Mouse (Mus musculus): ENCODE data around the gene Vmn1r125. TPM values are rescaled to one million over a fixed set of nuclear protein-coding genes. Genes with fewer than 3 reads are reported as not detected.
"Not testable (repeated sequence)": the region's sequence is repeated elsewhere in the genome, so short reads cannot be mapped to it uniquely, and the experiment has no call there.

The Vmn1r125 gene
- not detected for polyA plus RNA-seq (2012; fragmentation: generic; extraction: Trizol)
- long read RNA-seq, experiment 1, result 0 reads
- long read RNA-seq, experiment 2, result 0 reads

- not testable (repeated sequence) for H3K79me2 ChIP-seq (ENCODE audit: control insufficient read depth, insufficient read depth); H3ac ChIP-seq (ENCODE audit: control insufficient read depth, insufficient read length, low read depth); H3K4me3 ChIP-seq (ENCODE audit: insufficient read depth, poor library complexity, severe bottlenecking); H3K27me3 ChIP-seq (ENCODE audit: control insufficient read depth, insufficient read depth, insufficient read length); H3K36me3 ChIP-seq (ENCODE audit: control insufficient read depth, insufficient read depth); H3K79me3 ChIP-seq (ENCODE audit: low read depth)
Measured at GRCm38 (mm10) chr7:21271879-21272278, at the start of gene Vmn1r125. Gene Vmn1r125, plus strand, starts transcription at chr7:21272179.

DNA sequence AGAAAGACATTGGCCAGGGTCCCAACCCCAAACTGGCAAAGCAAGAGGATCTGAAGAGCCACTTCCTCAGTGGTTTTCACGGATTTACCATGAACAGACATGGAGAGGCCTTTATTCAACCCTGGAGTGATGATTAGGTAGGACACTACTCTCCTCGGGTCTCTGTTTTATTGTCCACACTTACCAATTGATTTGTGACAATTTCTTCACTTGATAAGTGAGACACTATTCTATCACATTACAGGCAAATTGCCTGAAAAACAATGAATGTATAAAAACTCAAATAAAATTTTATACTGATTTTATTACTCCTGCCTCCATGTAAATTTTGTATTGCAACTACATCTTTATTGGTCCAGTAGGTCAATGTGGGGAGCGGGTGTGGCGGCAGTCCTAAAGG, 11.5 kb upstream of the Vmn1r125 start, which contains the start of gene Vmn1r124:
TSS of gene Vmn1r124 (minus strand) at position 101 of the 400 bp plus-strand sequence.
- H3K36me3 ChIP-seq (ENCODE audit: control insufficient read depth, insufficient read depth); H3K4me3 ChIP-seq (ENCODE audit: insufficient read depth, poor library complexity, severe bottlenecking); H3K79me3 ChIP-seq (ENCODE audit: low read depth); H3K79me2 ChIP-seq (ENCODE audit: control insufficient read depth, insufficient read depth); H3K27me3 ChIP-seq (ENCODE audit: control insufficient read depth, insufficient read depth, insufficient read length); H3ac ChIP-seq (ENCODE audit: control insufficient read depth, insufficient read length, low read depth): not testable (repeated sequence)

DNA sequence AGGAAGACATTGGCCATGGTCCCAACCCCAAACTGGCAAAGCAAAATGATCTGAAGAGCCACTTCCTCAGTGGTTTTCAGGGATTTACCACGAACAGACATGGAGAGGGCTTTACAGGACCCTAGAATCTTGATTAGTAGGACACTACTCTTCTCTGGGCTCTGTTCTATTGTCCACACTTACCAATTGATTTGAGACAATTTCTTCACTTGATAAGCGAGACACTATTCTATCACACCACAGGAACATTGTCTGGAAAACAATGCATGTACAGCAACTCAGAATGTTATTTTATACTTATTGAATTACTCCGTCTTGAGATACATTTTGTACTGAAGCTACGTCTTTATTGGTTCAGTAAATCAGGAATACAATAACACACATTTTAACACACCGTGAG, 29.4 kb downstream of the Vmn1r125 start, which contains the start of gene Vmn1r126:
TSS of gene Vmn1r126 (minus strand) at position 101 of the 400 bp plus-strand sequence.
- not testable (repeated sequence) for H3ac ChIP-seq (ENCODE audit: control insufficient read depth, insufficient read length, low read depth); H3K36me3 ChIP-seq (ENCODE audit: control insufficient read depth, insufficient read depth); H3K79me2 ChIP-seq (ENCODE audit: control insufficient read depth, insufficient read depth); H3K27me3 ChIP-seq (ENCODE audit: control insufficient read depth, insufficient read depth, insufficient read length); H3K79me3 ChIP-seq (ENCODE audit: low read depth); H3K4me3 ChIP-seq (ENCODE audit: insufficient read depth, poor library complexity, severe bottlenecking)

DNA sequence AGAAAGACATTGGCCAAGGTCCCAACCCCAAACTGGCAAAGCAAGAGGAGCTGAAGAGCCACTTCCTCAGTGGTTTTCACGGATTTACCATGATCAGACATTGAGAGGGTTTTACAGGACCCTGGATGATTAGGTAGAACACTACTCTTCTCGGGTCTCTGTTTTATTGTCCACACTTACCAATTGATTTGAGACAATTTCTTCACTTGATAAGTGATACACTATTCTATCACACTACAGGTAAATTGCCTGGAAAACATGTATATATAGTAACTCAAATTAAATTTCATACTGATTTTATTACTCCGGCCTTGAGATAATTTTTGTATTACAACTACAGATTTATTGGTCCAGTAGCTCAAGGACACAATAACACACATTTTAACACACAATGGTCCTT, 47.8 kb downstream of the Vmn1r125 start, which contains the start of gene Vmn1r127:
TSS of gene Vmn1r127 (minus strand) at position 101 of the 400 bp plus-strand sequence.
- not testable (repeated sequence) for H3K4me3 ChIP-seq (ENCODE audit: insufficient read depth, poor library complexity, severe bottlenecking); H3ac ChIP-seq (ENCODE audit: control insufficient read depth, insufficient read length, low read depth); H3K36me3 ChIP-seq (ENCODE audit: control insufficient read depth, insufficient read depth); H3K27me3 ChIP-seq (ENCODE audit: control insufficient read depth, insufficient read depth, insufficient read length); H3K79me2 ChIP-seq (ENCODE audit: control insufficient read depth, insufficient read depth); H3K79me3 ChIP-seq (ENCODE audit: low read depth)

Other genes with a start within 250 kb of the Vmn1r125 start
- not detected for gene Vmn1r120, start 218.4 kb upstream of the Vmn1r125 start, polyA plus RNA-seq (2012; fragmentation: generic; extraction: Trizol)
- gene Vmn1r121, start 173.7 kb upstream of the Vmn1r125 start, polyA plus RNA-seq (2012; fragmentation: generic; extraction: Trizol), result not detected
- gene Vmn1r122, start 138.1 kb upstream of the Vmn1r125 start, polyA plus RNA-seq (2012; fragmentation: generic; extraction: Trizol), result not detected
- not detected for gene Vmn1r123, start 110.0 kb upstream of the Vmn1r125 start, polyA plus RNA-seq (2012; fragmentation: generic; extraction: Trizol)
- not detected for gene Gm5157, start 81.8 kb upstream of the Vmn1r125 start, polyA plus RNA-seq (2012; fragmentation: generic; extraction: Trizol)
- gene Vmn1r124, start 11.6 kb upstream of the Vmn1r125 start, polyA plus RNA-seq (2012; fragmentation: generic; extraction: Trizol), result not detected
- not detected for gene Vmn1r126, start 29.3 kb downstream of the Vmn1r125 start, polyA plus RNA-seq (2012; fragmentation: generic; extraction: Trizol)
- not detected for gene Vmn1r127, start 47.7 kb downstream of the Vmn1r125 start, polyA plus RNA-seq (2012; fragmentation: generic; extraction: Trizol)
- gene Vmn1r128, start 77.2 kb downstream of the Vmn1r125 start, polyA plus RNA-seq (2012; fragmentation: generic; extraction: Trizol), result not detected
- gene Vmn1r129, start 89.1 kb downstream of the Vmn1r125 start, polyA plus RNA-seq (2012; fragmentation: generic; extraction: Trizol), result not detected
- not detected for gene Gm6882, start 160.6 kb downstream of the Vmn1r125 start, polyA plus RNA-seq (2012; fragmentation: generic; extraction: Trizol)
- gene Vmn1r130, start 239.6 kb downstream of the Vmn1r125 start, polyA plus RNA-seq (2012; fragmentation: generic; extraction: Trizol), result not detected